Mouse (Mus musculus) gastrocnemius, adult 2 months (tissue): ENCODE results near the gene Mup14. TPM values are rescaled to one million over a fixed set of nuclear protein-coding genes. Genes with fewer than 3 reads are reported as not detected.
"Not testable (repeated sequence)": the region's sequence is repeated elsewhere in the genome, so short reads cannot be mapped to it uniquely, and the experiment has no call there.

ENCODE experiments used
- DNase-seq: peaks from one replicate; pipeline ENCODE4 v3.0.0; 2022
- H3K27ac ChIP-seq: fragments of 200-600 bp; 2 replicates; pipeline ENCODE4 v1.8.1; 2022; ENCODE audit warnings: mild to moderate bottlenecking
- H3K4me3 ChIP-seq: fragments of 200-600 bp; 2 replicates; pipeline ENCODE4 v1.8.1; 2022; ENCODE audit warnings: mild to moderate bottlenecking, moderate library complexity
- intact Hi-C: fragments of 180-260 bp; cut with DNase I; formaldehyde crosslinking; loops from one replicate; pipeline ENCODE4 v1.15.1; 2025
- long read RNA-seq, 2 experiments: library from polyadenylated mRNA; stranded (forward); transcript quantifications; one replicate each; pipeline ENCODE4 v2.0.0; 2021
- total RNA-seq, 2 experiments: library from RNA; stranded (reverse); gene quantifications; 2 replicates each; pipeline ENCODE4 v1.2.3; 2021

Mup14 gene
- total RNA-seq, result under 1 TPM in 1 of 2 experiments, not detected in 1; 0.36 TPM
- long read RNA-seq, experiment 1, result 0 reads
- long read RNA-seq, experiment 2, result 0 reads

GRCm38 (mm10) chr4:61303900-61304299 is at the start of gene Mup14:
Gene Mup14 (minus strand): TSS chr4:61304000.
- H3K27ac ChIP-seq, DNase-seq, H3K4me3 ChIP-seq, intact Hi-C loops: not testable (repeated sequence)

GRCm38 (mm10) chr4:61338108-61338507 is 34.3 kb upstream of the Mup14 start:
- intact Hi-C loops, DNase-seq, H3K4me3 ChIP-seq, H3K27ac ChIP-seq: not testable (repeated sequence)

Other genes with a start within 250 kb of the Mup14 start
- not detected for gene Mup13, start 75.7 kb downstream of the Mup14 start, total RNA-seq
- gene Mup15, start 135.7 kb upstream of the Mup14 start, total RNA-seq, result not detected
- under 1 TPM in 1 of 2 experiments, not detected in 1; 0.59 TPM for gene Mup16, start 215.5 kb upstream of the Mup14 start, total RNA-seq